Mouse (Mus musculus): ENCODE measurements around the gene Gm20905. TPM values are rescaled to one million over a fixed set of nuclear protein-coding genes. Genes with fewer than 3 reads are reported as not detected.
"Not testable (repeated sequence)": the region's sequence is repeated elsewhere in the genome, so short reads cannot be mapped to it uniquely, and the experiment has no call there.

Gene Gm20905
- polyA plus RNA-seq (2016; fragmentation: Nextera tagmentation; extraction: Ambion mirVana), result not detected in 2 replicates

DNA sequence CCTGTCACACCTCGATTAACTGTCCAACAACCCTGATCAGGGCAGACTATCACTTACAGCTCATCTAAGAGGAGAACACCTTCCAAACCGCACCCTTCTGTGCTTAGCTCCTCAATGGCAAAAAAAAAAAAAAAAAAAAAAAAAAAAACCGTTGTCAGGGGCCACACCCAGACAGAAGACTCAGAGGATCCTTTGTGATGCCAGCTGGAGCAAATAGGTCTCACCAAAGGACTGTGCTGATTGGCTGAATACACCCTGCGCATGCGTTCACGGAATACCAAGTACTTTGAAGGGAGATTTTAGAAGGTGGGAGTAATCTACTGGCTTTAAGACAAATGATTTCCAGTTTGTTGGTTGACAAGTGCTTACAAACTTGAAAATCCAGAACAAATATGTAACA lies at the start of gene Gm20905:
TSS of gene Gm20905 (minus strand) at position 101 of the 400 bp plus-strand sequence.
- WGBS, result no CpG with 5 or more reads among the region's 6 CpGs
- ATAC-seq (ENCODE audit: low FRiP score, low read depth); H3K9ac ChIP-seq (replicated peaks); H3K4me2 ChIP-seq (replicated peaks); H3K9me3 ChIP-seq; H3K27ac ChIP-seq (replicated peaks); H3K4me1 ChIP-seq; H3K4me3 ChIP-seq; H3K36me3 ChIP-seq; H3K27me3 ChIP-seq: not testable (repeated sequence)

Measured in midbrain, embryonic 12.5 days (tissue).